Mouse (Mus musculus) erythroblast, adult 5-6 weeks (primary cell): ENCODE data around the gene Card11. TPM values are rescaled to one million over a fixed set of nuclear protein-coding genes. Genes with fewer than 3 reads are reported as not detected.

Experiments
- ATAC-seq: replicated peaks from 2 replicates; pipeline ENCODE4 v1.8.0; 2016; ENCODE audit warnings: moderate number of reproducible peaks, mild to moderate bottlenecking, moderate TSS enrichment, inconsistent platforms; ENCODE audit not compliant: poor library complexity, low FRiP score, severe bottlenecking
- total RNA-seq, 2 experiments: library from RNA; stranded (forward) in 1 of 2; stranded (reverse) in 1 of 2; fragments of 150-400 nt in 1 of 2; fragments of 200-764, 138-1000 nt in 1 of 2; gene quantifications; 2 replicates each; pipeline versions ENCODE4 v1.2.3 to v1.2.4; 2015 to 2017; ENCODE audit warnings: low replicate concordance in 2 of 2

Gene Card11
- total RNA-seq, 2 experiments from 2014 or later, result 0.68 to 1.3 TPM

- ATAC-seq, result no peak
Observed at GRCm38 (mm10) chr5:140997767-140998166, 2.6 kb downstream of the Card11 start.

- no peak for ATAC-seq
Observed at GRCm38 (mm10) chr5:140992093-140993070, 8.0 kb downstream of the Card11 start.

GRCm38 (mm10) chr5:140985311-140986050 is 14.9 kb downstream of the Card11 start:
- no peak for ATAC-seq

GRCm38 (mm10) chr5:140981370-140981805 is 19.0 kb downstream of the Card11 start:
- no peak for ATAC-seq

- no peak for ATAC-seq
Observed at GRCm38 (mm10) chr5:140980783-140981182, 19.6 kb downstream of the Card11 start.

- ATAC-seq, result no peak
Observed at GRCm38 (mm10) chr5:140980051-140980450, 20.3 kb downstream of the Card11 start.

GRCm38 (mm10) chr5:140962945-140963344 is 37.4 kb downstream of the Card11 start:
- ATAC-seq, result no peak

- no peak for ATAC-seq
Observed at GRCm38 (mm10) chr5:140960732-140961131, 39.6 kb downstream of the Card11 start.

GRCm38 (mm10) chr5:140959160-140959559 is 41.2 kb downstream of the Card11 start:
- ATAC-seq, result no peak

- ATAC-seq, result no peak
Observed at GRCm38 (mm10) chr5:140957106-140957505, 43.3 kb downstream of the Card11 start.

- no peak for ATAC-seq
Observed at GRCm38 (mm10) chr5:140955666-140956065, 44.7 kb downstream of the Card11 start.

GRCm38 (mm10) chr5:140951801-140952200 is 48.6 kb downstream of the Card11 start:
- no peak for ATAC-seq

GRCm38 (mm10) chr5:140948009-140948408 is 52.4 kb downstream of the Card11 start:
- no peak for ATAC-seq

GRCm38 (mm10) chr5:140946034-140946433 is 54.3 kb downstream of the Card11 start:
- no peak for ATAC-seq

GRCm38 (mm10) chr5:140944382-140945125 is 55.8 kb downstream of the Card11 start:
- ATAC-seq, result no peak

GRCm38 (mm10) chr5:140940923-140941491 is 59.4 kb downstream of the Card11 start:
- ATAC-seq, result no peak

- no peak for ATAC-seq
Observed at GRCm38 (mm10) chr5:140940257-140940922, 60.0 kb downstream of the Card11 start.

GRCm38 (mm10) chr5:140936816-140937215 is 63.6 kb downstream of the Card11 start:
- no peak for ATAC-seq

GRCm38 (mm10) chr5:140935848-140936247 is 64.5 kb downstream of the Card11 start:
- ATAC-seq, result no peak
